Mouse (Mus musculus) cortical plate, adult 2 months (tissue): ENCODE data around the gene Myl3.

ENCODE experiments used
- CTCF ChIP-seq: fragments of 200-500 bp; IDR thresholded peaks from 2 replicates; pipeline ENCODE4 v1.5.1; 2011; ENCODE audit warnings: mild to moderate bottlenecking, control low read depth, low read length; ENCODE audit not compliant: insufficient read depth; ENCODE audit errors: extremely low read depth
- POLR2A ChIP-seq: fragments of 200-500 bp; IDR thresholded peaks from 2 replicates; pipeline ENCODE4 v1.6.1; 2011; ENCODE audit warnings: mild to moderate bottlenecking, low read length, control low read depth; ENCODE audit not compliant: insufficient read depth; ENCODE audit errors: extremely low read depth

DNA sequence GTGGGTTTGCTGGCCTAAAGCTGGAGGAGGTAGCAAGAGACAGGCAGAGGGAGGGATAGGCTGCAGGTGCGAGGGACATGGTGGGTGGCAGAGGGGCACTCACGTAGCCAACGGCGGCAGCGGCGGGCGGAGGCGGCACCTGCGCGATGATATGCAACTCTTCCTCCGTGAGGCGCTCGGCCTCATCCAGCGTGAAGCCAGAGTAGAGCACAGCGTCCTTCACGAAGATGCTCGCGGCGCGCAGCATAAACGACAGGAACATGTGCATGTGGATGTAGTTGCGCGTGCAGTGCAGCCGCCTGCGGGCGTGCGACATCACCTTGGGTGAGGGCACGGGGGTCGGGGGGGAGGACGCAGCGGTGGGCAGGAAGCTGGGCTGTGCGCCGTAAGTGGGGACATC is 14.8 kb upstream of the Myl3 start:
- no peak for TF ChIP-seq CTCF
- TF ChIP-seq POLR2A = no peak
